Mouse (Mus musculus) kidney, adult 9 months (tissue): ENCODE measurements at regions not wholly inside any gene's neighbourhood (a gene's known extent, or its start where the extent isn't known, plus 50 kb on each side); places are given as distances from the start of the nearest gene placed in this dataset.

Source experiments
- DNase-seq: peaks from one replicate; pipeline ENCODE4 v3.0.0; 2022

- no peak for DNase-seq
Measured at GRCm38 (mm10) chr10:24444572-24444971, 150.7 kb upstream of the Ccn2 start.

GRCm38 (mm10) chr10:24445036-24445435 lies 150.2 kb upstream of the Ccn2 start:
- DNase-seq, result no peak

GRCm38 (mm10) chr10:24446168-24446567 lies 149.1 kb upstream of the Ccn2 start:
- DNase-seq, result no peak

- DNase-seq, result no peak
Measured at GRCm38 (mm10) chr10:24447135-24447534, 148.1 kb upstream of the Ccn2 start.

- peak; percentile 51 for DNase-seq
Measured at GRCm38 (mm10) chr10:24448001-24448561, 147.2 kb upstream of the Ccn2 start.

- DNase-seq, result no peak
Measured at GRCm38 (mm10) chr10:24453507-24453906, 141.7 kb upstream of the Ccn2 start.

GRCm38 (mm10) chr10:24458667-24459066 lies 136.6 kb upstream of the Ccn2 start:
- no peak for DNase-seq

GRCm38 (mm10) chr10:24463873-24464272 lies 131.4 kb upstream of the Ccn2 start:
- DNase-seq, result no peak

- no peak for DNase-seq
Measured at GRCm38 (mm10) chr10:24464377-24464776, 130.9 kb upstream of the Ccn2 start.

- no peak for DNase-seq
Measured at GRCm38 (mm10) chr10:24469741-24470140, 125.5 kb upstream of the Ccn2 start.

- peak; percentile 25 for DNase-seq
Measured at GRCm38 (mm10) chr10:24471521-24471920, 123.7 kb upstream of the Ccn2 start.

GRCm38 (mm10) chr10:24476288-24476687 lies 119.0 kb upstream of the Ccn2 start:
- DNase-seq, result no peak

GRCm38 (mm10) chr10:24478535-24478934 lies 116.7 kb upstream of the Ccn2 start:
- no peak for DNase-seq

- no peak for DNase-seq
Measured at GRCm38 (mm10) chr10:24479148-24479547, 116.1 kb upstream of the Ccn2 start.

GRCm38 (mm10) chr10:24481926-24482612 lies 113.2 kb upstream of the Ccn2 start:
- DNase-seq, result no peak

GRCm38 (mm10) chr10:24483053-24483452 lies 112.2 kb upstream of the Ccn2 start:
- no peak for DNase-seq

- peak; percentile 11 for DNase-seq
Measured at GRCm38 (mm10) chr10:24484101-24484660, 111.1 kb upstream of the Ccn2 start.

GRCm38 (mm10) chr10:24485461-24485860 lies 109.8 kb upstream of the Ccn2 start:
- no peak for DNase-seq

GRCm38 (mm10) chr10:24486224-24486623 lies 109.0 kb upstream of the Ccn2 start:
- no peak for DNase-seq

GRCm38 (mm10) chr10:24487915-24488314 lies 107.3 kb upstream of the Ccn2 start:
- DNase-seq, result no peak

- DNase-seq, result no peak
Measured at GRCm38 (mm10) chr10:24490432-24490831, 104.8 kb upstream of the Ccn2 start.

- no peak for DNase-seq
Measured at GRCm38 (mm10) chr10:24491848-24492247, 103.4 kb upstream of the Ccn2 start.

- peak; percentile 37 for DNase-seq
Measured at GRCm38 (mm10) chr10:24493392-24493791, 101.8 kb upstream of the Ccn2 start.

- DNase-seq, result peak; percentile 71
Measured at GRCm38 (mm10) chr10:24493936-24494335, 101.3 kb upstream of the Ccn2 start.
